Mouse (Mus musculus) liver, postnatal 0 days (tissue): Measurements from ENCODE around the gene Ngp.

ENCODE experiments used
- CTCF ChIP-seq: sonication (generic); IDR thresholded peaks from 2 replicates; pipeline ENCODE4 v1.5.1; 2016; ENCODE audit warnings: antibody characterized with exemption, low read depth
- EP300 ChIP-seq: IDR thresholded peaks from 2 replicates; pipeline ENCODE4 v1.6.1; 2016; ENCODE audit warnings: antibody characterized with exemption, low read depth, mild to moderate bottlenecking

- no peak for TF ChIP-seq CTCF
- no peak for TF ChIP-seq EP300
Observed at GRCm38 (mm10) chr9:110436041-110436440, 16.5 kb downstream of the Ngp start.
